Mouse (Mus musculus): ENCODE data around the gene Dab2ip.
A peak's percentile ranks its signal among the peaks of the same experiment; 100 is the strongest.

The Dab2ip gene

GRCm38 (mm10) chr2:35719230-35720005 lies 161.4 kb downstream of the Dab2ip start:
- DNase-seq, result no peak

GRCm38 (mm10) chr2:35720104-35720503 lies 162.0 kb downstream of the Dab2ip start:
- peak; percentile 53 to 64 for DNase-seq

- peak in 1 of 2 experiments; percentile 47 for DNase-seq
Measured at GRCm38 (mm10) chr2:35720550-35720949, 162.5 kb downstream of the Dab2ip start.

- no peak for DNase-seq
Measured at GRCm38 (mm10) chr2:35720956-35721355, 162.9 kb downstream of the Dab2ip start.

- DNase-seq, result peak; percentile 71 to 77
Measured at GRCm38 (mm10) chr2:35722821-35723220, 164.8 kb downstream of the Dab2ip start.

- DNase-seq, result no peak
Measured at GRCm38 (mm10) chr2:35723267-35723666, 165.2 kb downstream of the Dab2ip start.

GRCm38 (mm10) chr2:35723691-35724090 lies 165.6 kb downstream of the Dab2ip start:
- DNase-seq, result peak; percentile 72 to 74

- DNase-seq, result no peak
Measured at GRCm38 (mm10) chr2:35728633-35729032, 170.6 kb downstream of the Dab2ip start.

- DNase-seq, result no peak
Measured at GRCm38 (mm10) chr2:35729077-35730065, 171.3 kb downstream of the Dab2ip start.

- DNase-seq, result no peak
Measured at GRCm38 (mm10) chr2:35731671-35732449, 173.8 kb downstream of the Dab2ip start.

GRCm38 (mm10) chr2:35735001-35735400 lies 176.9 kb downstream of the Dab2ip start:
- DNase-seq, result no peak

- DNase-seq, result no peak
Measured at GRCm38 (mm10) chr2:35736061-35736460, 178.0 kb downstream of the Dab2ip start.

- no peak for DNase-seq
Measured at GRCm38 (mm10) chr2:35737467-35738027, 179.5 kb downstream of the Dab2ip start.

- DNase-seq, result no peak
Measured at GRCm38 (mm10) chr2:35739669-35740254, 181.7 kb downstream of the Dab2ip start.

GRCm38 (mm10) chr2:35745876-35746275 lies 187.8 kb downstream of the Dab2ip start:
- peak in 1 of 2 experiments; percentile 31 for DNase-seq

- peak; percentile 78 to 79 for DNase-seq
Measured at GRCm38 (mm10) chr2:35746638-35747037, 188.6 kb downstream of the Dab2ip start.

GRCm38 (mm10) chr2:35747371-35748035 lies 189.4 kb downstream of the Dab2ip start:
- DNase-seq, result peak; percentile 51 to 62

GRCm38 (mm10) chr2:35750533-35751141 lies 192.6 kb downstream of the Dab2ip start:
- DNase-seq, result no peak

GRCm38 (mm10) chr2:35751781-35752505 lies 193.9 kb downstream of the Dab2ip start:
- peak; percentile 69 for DNase-seq

GRCm38 (mm10) chr2:35756467-35756866 lies 198.4 kb downstream of the Dab2ip start:
- DNase-seq, result no peak

All from cerebellum, postnatal 36 days (tissue).